Mouse (Mus musculus) cerebellum, adult 2 months (tissue): Measurements from ENCODE around the gene Adgrv1.

Experiments used
- CTCF ChIP-seq: fragments of 200-500 bp; IDR thresholded peaks from 2 replicates; pipeline ENCODE4 v1.5.1; 2011; ENCODE audit warnings: low read depth, mild to moderate bottlenecking, control low read depth, low read length, moderate library complexity, borderline replicate concordance; ENCODE audit not compliant: insufficient read depth
- POLR2A ChIP-seq: fragments of 200-500 bp; IDR thresholded peaks from 2 replicates; pipeline ENCODE4 v1.6.1; 2011; ENCODE audit warnings: low read length, control low read depth, borderline replicate concordance; ENCODE audit not compliant: insufficient read depth

- TF ChIP-seq CTCF = no peak
- no peak for TF ChIP-seq POLR2A
Observed at GRCm38 (mm10) chr13:81086969-81087682, 545.8 kb downstream of the Adgrv1 start.
